Mouse (Mus musculus) testis, adult 2 months (tissue): ENCODE data around the gene Xrcc6.

ENCODE experiments used
- CTCF ChIP-seq: fragments of 200-500 bp; IDR thresholded peaks from 2 replicates; pipeline ENCODE4 v1.5.1; 2012; ENCODE audit warnings: low read depth, mild to moderate bottlenecking, inconsistent platforms, low read length, moderate library complexity; ENCODE audit not compliant: control insufficient read depth, insufficient read depth, insufficient replicate concordance
- POLR2A ChIP-seq: fragments of 200-500 bp; IDR thresholded peaks from 2 replicates; pipeline ENCODE4 v1.6.1; 2012; ENCODE audit warnings: low read depth, mild to moderate bottlenecking, inconsistent platforms, low read length, moderate library complexity; ENCODE audit not compliant: control insufficient read depth

GRCm38 (mm10) chr15:82071816-82072469 is 84.3 kb downstream of the Xrcc6 start:
- TF ChIP-seq CTCF (no peak), POLR2A (no peak)
